Mouse (Mus musculus) embryonic facial prominence, embryonic 14.5 days (tissue): ENCODE measurements around the gene Zfp541. TPM values are rescaled to one million over a fixed set of nuclear protein-coding genes. Genes with fewer than 3 reads are reported as not detected.

Experiments used
- ATAC-seq: fragments of 200-750 bp; cut with Nextera tagmentation; 2 replicates; pipeline ENCODE4 v1.8.0; 2017; ENCODE audit warnings: low read depth, moderate number of reproducible peaks, moderate TSS enrichment
- DNase-seq: peaks from one replicate; pipeline ENCODE4 v3.0.0-alpha.2; 2015; ENCODE audit warnings: low spot score
- H3K27ac ChIP-seq: fragments of 300-500 bp; sonication (generic); replicated peaks from 2 replicates; pipeline ENCODE4 v1.5.1; 2014; ENCODE audit warnings: low read depth, mild to moderate bottlenecking, low read length, moderate library complexity
- H3K27me3 ChIP-seq: fragments of 300-500 bp; sonication (generic); replicated peaks from 2 replicates; pipeline ENCODE4 v1.6.1; 2014; ENCODE audit warnings: low read length; ENCODE audit not compliant: control insufficient read depth, insufficient read depth
- H3K36me3 ChIP-seq: fragments of 300-500 bp; sonication (generic); 2 replicates; pipeline ENCODE4 v1.6.1; 2014; ENCODE audit warnings: low read length, mixed read lengths; ENCODE audit not compliant: control insufficient read depth, insufficient read depth
- H3K4me1 ChIP-seq: fragments of 300-500 bp; sonication (generic); 2 replicates; pipeline ENCODE4 v1.6.1; 2014; ENCODE audit warnings: antibody characterized with exemption, low read length; ENCODE audit not compliant: control insufficient read depth, insufficient read depth
- H3K4me2 ChIP-seq: fragments of 300-500 bp; sonication (generic); 2 replicates; pipeline ENCODE4 v1.6.1; 2014; ENCODE audit warnings: low read depth, mild to moderate bottlenecking, low read length, moderate library complexity, mixed read lengths
- H3K4me3 ChIP-seq: fragments of 300-500 bp; sonication (generic); 2 replicates; pipeline ENCODE4 v1.5.1; 2014; ENCODE audit warnings: low read depth, mild to moderate bottlenecking, low read length
- H3K9ac ChIP-seq: fragments of 300-500 bp; sonication (generic); 2 replicates; pipeline ENCODE4 v1.6.1; 2014; ENCODE audit warnings: low read depth, mild to moderate bottlenecking, low read length, moderate library complexity, mixed read lengths
- H3K9me3 ChIP-seq: fragments of 300-500 bp; sonication (generic); 2 replicates; pipeline ENCODE4 v1.6.1; 2016; ENCODE audit warnings: low read length; ENCODE audit not compliant: control insufficient read depth
- WGBS: fragments of 180-500 bp; shearing (Covaris S2); extraction: QIAGEN DNeasy Blood & Tissue Kit; methylation state at CpG from one replicate; pipeline ENCODE4 v1.1.7; 2014; 5-methylcytosine and 5-hydroxymethylcytosine counted together
- polyA plus RNA-seq: library from polyadenylated mRNA; unstranded; fragments of >200 nt; fragmentation: Nextera tagmentation; extraction: Ambion mirVana; gene quantifications from 2 replicates; pipeline ENCODE4 v1.2.1, GENCODE M21; 2014

The Zfp541 gene
- polyA plus RNA-seq, 1 experiment from 2014 or later, result 0.07 TPM

- Histone ChIP-seq H3K36me3 (peaks cover 5% of the 10 kb centered on the region; the same call in 1 of the 2 replicates), H3K27me3 (no peaks in the 10 kb centered on the region), H3K4me3 (peak overlapping the region; percentile 90), H3K9me3 (no peaks in the 10 kb centered on the region), H3K27ac (peak overlapping the region; percentile 96), H3K9ac (peak overlapping the region; percentile 97), H3K4me1 (peaks cover 46% of the 10 kb centered on the region), H3K4me2 (peak overlapping the region; percentile 70)
- ATAC-seq, result peak; percentile 86
- WGBS, result 1% methylated on average over 20 of the region's 20 CpGs
- peak; percentile 99 for DNase-seq
These were observed 13.4 kb upstream of the Zfp541 start for GRCm38 (mm10) chr7:16048164-16048564.

DNA sequence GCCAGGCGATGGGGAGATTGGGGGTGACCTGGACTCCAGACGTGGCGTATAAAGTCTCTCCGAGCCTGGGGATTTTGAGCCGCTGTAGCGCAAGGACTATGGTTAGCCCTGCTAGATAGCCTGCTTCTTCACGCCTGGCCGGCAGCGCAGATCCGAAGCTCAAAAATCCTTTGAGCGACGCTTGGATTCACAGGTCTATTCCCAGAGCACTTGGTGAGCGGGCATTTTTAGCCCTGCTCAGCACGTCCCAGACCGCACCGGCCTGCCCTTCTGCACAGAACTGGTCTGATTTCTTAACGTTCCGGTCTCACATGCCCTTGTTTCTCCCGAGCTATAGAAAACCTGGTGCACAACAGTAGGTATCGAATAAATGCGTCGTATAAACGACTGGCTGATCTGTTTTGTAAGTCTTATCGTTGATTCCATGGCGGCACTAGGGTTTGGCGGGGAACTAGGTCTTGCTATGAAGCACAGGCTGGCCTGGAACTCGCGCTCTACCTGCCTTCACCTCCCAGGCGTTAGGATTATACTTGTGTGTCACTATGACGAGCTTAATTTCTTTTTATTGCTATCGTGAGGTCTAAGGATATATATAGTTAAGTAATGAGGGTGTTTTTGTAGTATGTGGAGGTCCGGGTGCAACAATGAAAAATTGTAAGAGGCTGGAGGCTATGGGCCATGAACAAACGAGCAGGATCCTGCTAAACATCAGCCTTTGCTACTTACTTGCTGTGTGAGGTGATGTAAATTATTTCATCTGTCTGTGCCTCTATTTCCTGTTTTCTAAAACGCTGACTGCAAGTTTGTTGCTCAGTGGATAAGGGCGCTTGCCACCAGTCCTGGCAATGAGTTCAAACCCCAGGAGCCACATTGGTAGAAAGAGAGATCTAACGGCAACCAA is 12.7 kb upstream of the Zfp541 start:
- Histone ChIP-seq H3K27ac (peak overlapping the region; percentile 74), H3K4me1 (peaks cover 42% of the 10 kb centered on the region), H3K4me3 (peak overlapping the region; percentile 90), H3K9ac (peak overlapping the region; percentile 73), H3K27me3 (no peaks in the 10 kb centered on the region), H3K4me2 (peak overlapping the region; percentile 70), H3K36me3 (no peaks in the 10 kb centered on the region), H3K9me3 (no peaks in the 10 kb centered on the region)
- DNase-seq (peak; percentile 44), ATAC-seq (no peak)
- WGBS, result 7% methylated on average over 36 of the region's 36 CpGs

DNA sequence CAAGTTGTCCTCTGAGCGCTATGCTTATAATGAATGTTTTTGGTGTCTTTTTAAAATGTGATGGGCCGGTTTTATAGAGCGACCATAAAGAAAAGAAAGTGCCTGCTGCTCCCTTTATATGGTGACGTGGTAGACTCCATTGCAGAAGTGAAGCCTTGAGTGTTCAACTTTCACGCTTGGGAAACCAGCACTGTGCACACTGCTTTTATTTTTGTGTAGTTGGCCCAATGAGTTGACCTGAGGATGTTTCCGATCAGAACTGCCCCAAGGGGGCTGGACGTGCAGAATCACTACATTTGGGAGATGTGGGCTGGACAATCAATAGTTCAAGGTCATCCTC is 12.1 kb upstream of the Zfp541 start:
- no peak for DNase-seq
- peak overlapping the region; percentile 90 for H3K4me3 ChIP-seq
- H3K9ac ChIP-seq, result peak overlapping the region; percentile 73
- no peak overlapping the region for H3K27ac ChIP-seq
- WGBS, result 78% methylated on average over 7 of the region's 7 CpGs
- no peaks in the 10 kb centered on the region for H3K36me3 ChIP-seq
- no peaks in the 10 kb centered on the region for H3K27me3 ChIP-seq
- H3K9me3 ChIP-seq, result no peaks in the 10 kb centered on the region
- ATAC-seq, result no peak
- peaks cover 37% of the 10 kb centered on the region for H3K4me1 ChIP-seq
- peak overlapping the region; percentile 70 for H3K4me2 ChIP-seq

- Histone ChIP-seq H3K27me3 (no peaks in the 10 kb centered on the region), H3K4me1 (peaks cover 27% of the 10 kb centered on the region), H3K36me3 (no peaks in the 10 kb centered on the region), H3K27ac (no peak overlapping the region), H3K9ac (no peak overlapping the region), H3K9me3 (no peaks in the 10 kb centered on the region), H3K4me3 (no peak overlapping the region), H3K4me2 (0 out of 2 replicates have a peak overlapping the region, but pooled peaks have one; percentile 70)
- DNase-seq (no peak), ATAC-seq (no peak)
- 93% methylated on average over 3 of the region's 3 CpGs for WGBS
These were observed 11.0 kb upstream of the Zfp541 start for GRCm38 (mm10) chr7:16050600-16050999.

- WGBS, result 7% methylated on average over 19 of the region's 19 CpGs
- peak overlapping the region; percentile 90 for H3K27ac ChIP-seq
- peak overlapping the region; percentile 58 for H3K4me3 ChIP-seq
- ATAC-seq (no peak), DNase-seq (peak; percentile 88)
- no peaks in the 10 kb centered on the region for H3K36me3 ChIP-seq
- no peaks in the 10 kb centered on the region for H3K9me3 ChIP-seq
- no peaks in the 10 kb centered on the region for H3K27me3 ChIP-seq
- peaks cover 20% of the 10 kb centered on the region for H3K4me1 ChIP-seq
- H3K4me2 ChIP-seq, result peak overlapping the region; percentile 82
- peak overlapping the region; percentile 70 for H3K9ac ChIP-seq
These were observed 9.6 kb upstream of the Zfp541 start for GRCm38 (mm10) chr7:16051883-16052595.

DNA sequence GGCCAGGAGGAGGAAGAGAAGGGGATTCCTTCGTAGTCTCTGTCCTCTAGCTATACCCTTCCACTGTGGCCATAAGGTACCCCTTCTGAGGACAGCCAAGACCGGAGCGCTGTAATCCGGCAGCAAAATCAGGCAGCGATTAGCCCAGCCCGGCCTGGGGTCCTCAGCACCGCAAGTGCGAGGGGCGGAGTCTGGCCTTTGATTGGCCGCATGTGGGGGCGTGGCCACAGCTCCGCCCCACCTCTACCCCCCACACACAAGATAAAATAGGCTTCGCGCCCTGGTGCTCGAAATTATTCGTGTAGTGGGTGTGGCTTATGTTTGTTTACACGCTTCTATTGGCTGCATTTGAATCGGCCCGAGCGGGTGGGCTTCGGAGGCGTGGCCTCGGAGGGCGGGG is 8.9 kb upstream of the Zfp541 start:
- Histone ChIP-seq H3K4me1 (peaks cover 20% of the 10 kb centered on the region), H3K36me3 (no peaks in the 10 kb centered on the region), H3K27ac (peak overlapping the region; percentile 90), H3K4me3 (peak overlapping the region; percentile 58), H3K27me3 (no peaks in the 10 kb centered on the region), H3K4me2 (peak overlapping the region; percentile 82), H3K9ac (peak overlapping the region; percentile 70), H3K9me3 (no peaks in the 10 kb centered on the region)
- 0% methylated on average over 18 of the region's 24 CpGs for WGBS
- DNase-seq (peak; percentile 99), ATAC-seq (peak; percentile 88)

GRCm38 (mm10) chr7:16053105-16053504 is 8.5 kb upstream of the Zfp541 start:
- Histone ChIP-seq H3K27ac (peak overlapping the region; percentile 65), H3K4me2 (peak overlapping the region; percentile 82), H3K36me3 (no peaks in the 10 kb centered on the region), H3K4me1 (peaks cover 20% of the 10 kb centered on the region), H3K4me3 (peak overlapping the region; percentile 58), H3K9ac (no peak overlapping the region), H3K27me3 (no peaks in the 10 kb centered on the region), H3K9me3 (no peaks in the 10 kb centered on the region)
- DNase-seq (no peak), ATAC-seq (no peak)
- WGBS, result 14% methylated on average over 6 of the region's 6 CpGs

GRCm38 (mm10) chr7:16054966-16055365 is 6.6 kb upstream of the Zfp541 start:
- Histone ChIP-seq H3K9ac (no peak overlapping the region), H3K27me3 (0 out of 2 replicates have a peak, but pooled peaks cover 2% of the 10 kb centered on the region), H3K27ac (no peak overlapping the region), H3K9me3 (no peaks in the 10 kb centered on the region), H3K36me3 (no peaks in the 10 kb centered on the region), H3K4me1 (peaks cover 12% of the 10 kb centered on the region), H3K4me3 (no peak overlapping the region), H3K4me2 (no peak overlapping the region)
- DNase-seq (no peak), ATAC-seq (no peak)
- WGBS, result 64% methylated on average over 4 of the region's 4 CpGs
